Mouse (Mus musculus) spleen, adult 2 months (tissue): ENCODE measurements around the gene Zfp60.

ENCODE experiments used
- CTCF ChIP-seq: fragments of 200-500 bp; IDR thresholded peaks from 2 replicates; pipeline ENCODE4 v1.5.1; 2011; ENCODE audit warnings: mild to moderate bottlenecking, inconsistent platforms; ENCODE audit not compliant: insufficient read depth, insufficient read length, insufficient replicate concordance; ENCODE audit errors: extremely low read depth
- POLR2A ChIP-seq: fragments of 200-500 bp; IDR thresholded peaks from 2 replicates; pipeline ENCODE4 v1.6.1; 2011; ENCODE audit warnings: low read depth, low read length, inconsistent platforms

GRCm38 (mm10) chr7:27710402-27710801 lies 20.8 kb upstream of the Zfp60 start:
- TF ChIP-seq POLR2A: no peak
- no peak for TF ChIP-seq CTCF
